8 mouse cellular contexts compared by ENCODE assay signal in the genomic region with DNA sequence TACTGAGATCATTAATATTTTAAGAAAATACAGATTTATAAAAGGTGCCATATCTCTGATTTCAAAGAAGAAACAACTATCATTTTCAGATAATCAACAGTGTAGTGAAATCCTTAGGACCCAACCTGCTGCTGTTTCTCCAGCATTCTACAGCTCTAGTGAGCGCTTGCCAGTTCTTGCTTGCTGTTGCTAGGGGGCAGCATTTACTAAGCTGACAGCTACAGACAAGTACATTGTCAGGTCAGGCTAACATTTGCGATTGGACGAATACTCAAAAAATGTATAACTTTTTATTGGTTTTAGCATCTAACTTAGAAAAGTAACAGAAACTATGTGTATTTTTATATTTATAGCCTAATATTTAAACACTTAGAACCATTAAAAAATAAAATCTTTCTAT.
DNase-seq lines count a peak whose midpoint lies in the region; ATAC-seq lines count a peak whose summit lies in the region.

No protein-coding gene starts in this region.

- H3K9ac ChIP-seq in forebrain, embryonic 15.5 days (replicated peaks): no peak overlapping the region
- H3K9ac ChIP-seq in hindbrain, embryonic 16.5 days (ENCODE audit: low read depth, low read length): no peak overlapping the region

- no peak overlapping the region for H3K4me2 ChIP-seq in forebrain, embryonic 15.5 days (replicated peaks)
- no peak overlapping the region for H3K4me2 ChIP-seq in hindbrain, embryonic 16.5 days (ENCODE audit: low read length)

- H3K27me3 ChIP-seq in forebrain, embryonic 15.5 days: no peaks in the 10 kb centered on the region
- H3K27me3 ChIP-seq in hindbrain, embryonic 16.5 days (replicated peaks; ENCODE audit: control insufficient read depth, insufficient read depth, low read length): no peaks in the 10 kb centered on the region

- peaks cover 4% of the 10 kb centered on the region; the same call in 1 of the 2 replicates for H3K4me1 ChIP-seq in forebrain, embryonic 15.5 days
- no peaks in the 10 kb centered on the region for H3K4me1 ChIP-seq in hindbrain, embryonic 16.5 days (ENCODE audit: control insufficient read depth, insufficient read depth, low read depth, low read length)

- peak; percentile 42 to 61 for DNase-seq in heart, adult 18-20 months
- no peak for DNase-seq in heart, adult 11 months
- peak; percentile 24 for DNase-seq in c-Kit-positive CD71-negative TER-119-negative erythroid progenitor cells, embryonic 14.5 days (ENCODE audit: low read depth)
- DNase-seq in layer of hippocampus, postnatal 36 days: peak; percentile 28 to 35
- peak; percentile 75 for DNase-seq in lung, postnatal 36 days
- DNase-seq in skeletal muscle tissue, adult 2 months (ENCODE audit: low read depth, low spot score): peak; percentile 26

- H3K4me3 ChIP-seq in forebrain, embryonic 15.5 days: no peak overlapping the region
- H3K4me3 ChIP-seq in hindbrain, embryonic 16.5 days (ENCODE audit: low read length): no peak overlapping the region

- H3K27ac ChIP-seq in forebrain, embryonic 15.5 days (replicated peaks): no peak overlapping the region
- H3K27ac ChIP-seq in hindbrain, embryonic 16.5 days (ENCODE audit: low read depth, low read length): no peak overlapping the region

- WGBS in forebrain, embryonic 15.5 days: 29% methylated on average over 3 of the region's 3 CpGs
- WGBS in hindbrain, embryonic 16.5 days: 26% methylated on average over 3 of the region's 3 CpGs

- H3K36me3 ChIP-seq in forebrain, embryonic 15.5 days: 0 out of 2 replicates have a peak, but pooled peaks cover 2% of the 10 kb centered on the region
- no peaks in the 10 kb centered on the region for H3K36me3 ChIP-seq in hindbrain, embryonic 16.5 days (ENCODE audit: control insufficient read depth, insufficient read depth, low read length)

- no peaks in the 10 kb centered on the region for H3K9me3 ChIP-seq in forebrain, embryonic 15.5 days
- H3K9me3 ChIP-seq in hindbrain, embryonic 16.5 days (ENCODE audit: control insufficient read depth, low read length): no peaks in the 10 kb centered on the region

- peak; percentile 94 for ATAC-seq in forebrain, embryonic 15.5 days (replicated peaks)
- ATAC-seq in hindbrain, embryonic 16.5 days: peak; percentile 94
